Mouse (Mus musculus) ES-E14 (cell line): ENCODE measurements around the gene Dpp6.

Experiments used
- CHD2 ChIP-seq: IDR thresholded peaks from 2 replicates; pipeline ENCODE4 v1.6.1; 2014; ENCODE audit warnings: mild to moderate bottlenecking, low read depth, low read length, inconsistent platforms
- ZC3H11A ChIP-seq: IDR thresholded peaks from 2 replicates; pipeline ENCODE4 v1.6.1; 2012; ENCODE audit warnings: low read depth, mild to moderate bottlenecking, inconsistent platforms, low read length, borderline replicate concordance
- ZNF384 ChIP-seq: IDR thresholded peaks from 2 replicates; pipeline ENCODE4 v1.6.1; 2012; ENCODE audit warnings: low read depth, low read length, inconsistent platforms

DNA sequence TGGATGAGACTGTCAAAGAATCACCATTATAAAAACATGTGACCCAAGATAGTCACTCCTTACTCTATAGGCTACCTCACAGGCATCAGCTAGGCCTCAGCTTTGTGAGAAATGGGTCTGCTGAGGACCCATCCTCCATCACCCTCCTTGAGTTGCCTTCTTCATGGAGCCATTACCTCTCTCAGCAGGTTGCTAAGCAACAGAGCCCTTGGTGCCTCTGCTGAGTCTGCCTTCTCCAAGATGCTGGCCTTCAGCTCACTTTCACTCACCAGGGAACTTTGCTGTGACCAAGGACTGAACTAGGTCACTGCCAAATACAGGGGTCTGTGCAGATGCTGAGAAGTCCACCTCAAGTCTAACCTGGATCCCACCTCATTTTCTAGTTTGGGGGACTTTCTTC lies 582.1 kb downstream of the Dpp6 start:
- no peak for TF ChIP-seq ZC3H11A
- no peak for TF ChIP-seq ZNF384
- no peak for TF ChIP-seq CHD2
